Mouse (Mus musculus) cerebellum, adult 9-11 months (tissue): ENCODE results near the gene Acvrl1.

ENCODE experiments used
- DNase-seq: peaks from one replicate; pipeline ENCODE4 v3.0.0; 2022

Gene Acvrl1

GRCm38 (mm10) chr15:101173421-101174211, 45.3 kb downstream of the Acvrl1 start, which contains the start of gene Acvr1b:
Gene Acvr1b, plus strand, starts transcription at chr15:101174067.
- DNase-seq = peak; percentile 94

GRCm38 (mm10) chr15:101174294-101175130, 46.2 kb downstream of the Acvrl1 start:
- DNase-seq = peak; percentile 81

- no peak for DNase-seq
Observed at GRCm38 (mm10) chr15:101175131-101175460, 46.8 kb downstream of the Acvrl1 start.

GRCm38 (mm10) chr15:101175613-101176283, 47.4 kb downstream of the Acvrl1 start:
- peak; percentile 42 for DNase-seq

- DNase-seq = no peak
Observed at GRCm38 (mm10) chr15:101176284-101176680, 48.0 kb downstream of the Acvrl1 start.

- peak; percentile 67 for DNase-seq
Observed at GRCm38 (mm10) chr15:101176795-101177691, 48.7 kb downstream of the Acvrl1 start.

- DNase-seq = no peak
Observed at GRCm38 (mm10) chr15:101180363-101181105, 52.2 kb downstream of the Acvrl1 start.

- DNase-seq = no peak
Observed at GRCm38 (mm10) chr15:101181106-101181466, 52.8 kb downstream of the Acvrl1 start.

- no peak for DNase-seq
Observed at GRCm38 (mm10) chr15:101181500-101181899, 53.2 kb downstream of the Acvrl1 start.

- DNase-seq = no peak
Observed at GRCm38 (mm10) chr15:101182676-101183075, 54.4 kb downstream of the Acvrl1 start.

- DNase-seq = no peak
Observed at GRCm38 (mm10) chr15:101184300-101184699, 56.0 kb downstream of the Acvrl1 start.

GRCm38 (mm10) chr15:101185549-101185948, 57.2 kb downstream of the Acvrl1 start:
- no peak for DNase-seq

- DNase-seq = no peak
Observed at GRCm38 (mm10) chr15:101187907-101188306, 59.6 kb downstream of the Acvrl1 start.

- no peak for DNase-seq
Observed at GRCm38 (mm10) chr15:101189981-101190761, 61.8 kb downstream of the Acvrl1 start.

- DNase-seq = no peak
Observed at GRCm38 (mm10) chr15:101190762-101191150, 62.4 kb downstream of the Acvrl1 start.

- DNase-seq = no peak
Observed at GRCm38 (mm10) chr15:101191459-101192259, 63.3 kb downstream of the Acvrl1 start.

- DNase-seq = no peak
Observed at GRCm38 (mm10) chr15:101192260-101192640, 63.9 kb downstream of the Acvrl1 start.

- no peak for DNase-seq
Observed at GRCm38 (mm10) chr15:101192651-101193050, 64.3 kb downstream of the Acvrl1 start.

- DNase-seq = no peak
Observed at GRCm38 (mm10) chr15:101193971-101194370, 65.6 kb downstream of the Acvrl1 start.
